Mouse (Mus musculus): ENCODE data around the gene Prr15l. TPM values are rescaled to one million over a fixed set of nuclear protein-coding genes. Genes with fewer than 3 reads are reported as not detected.
A peak's percentile ranks its signal among the peaks of the same experiment; 100 is the strongest.

Gene Prr15l
- polyA plus RNA-seq, 1 experiment from 2014 or later = 1.7 TPM

DNA sequence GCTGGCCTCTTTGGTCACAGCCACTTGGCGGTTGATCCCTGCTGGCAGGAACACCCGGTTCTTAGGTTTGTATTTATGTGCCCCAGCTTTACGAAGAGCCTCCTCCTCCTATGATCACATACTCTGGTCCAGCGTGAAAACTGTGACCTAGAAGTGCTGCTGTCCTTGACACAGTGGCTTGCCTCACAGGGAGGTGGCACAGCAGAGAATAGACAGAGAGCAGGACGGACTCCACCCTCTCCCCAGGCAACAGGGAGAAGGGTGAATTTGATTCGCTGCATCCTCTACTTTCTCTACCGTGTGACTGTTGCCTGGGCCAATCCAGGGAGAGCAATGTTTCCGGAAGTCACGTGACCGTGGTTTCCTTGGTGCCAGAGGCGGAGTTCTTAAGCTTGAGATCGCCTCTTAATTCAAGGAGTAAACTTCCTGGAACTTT is 7.0 kb downstream of the Prr15l start:
- Histone ChIP-seq H3K4me1 (ENCODE audit: control insufficient read depth, insufficient read depth, low read length) (no peaks in the 10 kb centered on the region; the same call in 1 of the 2 replicates), H3K9ac (replicated peaks; ENCODE audit: low read length) (peak overlapping the region; percentile 18; the same call in 1 of the 2 replicates), H3K4me3 (ENCODE audit: low read depth, low read length) (no peak overlapping the region), H3K4me2 (ENCODE audit: low read depth, low read length) (peak overlapping the region; percentile 0; the same call in 1 of the 2 replicates), H3K27me3 (ENCODE audit: control insufficient read depth, insufficient read depth, low read length) (no peaks in the 10 kb centered on the region), H3K36me3 (replicated peaks; ENCODE audit: control insufficient read depth, insufficient read depth, low read depth, low read length) (no peaks in the 10 kb centered on the region), H3K27ac (replicated peaks; ENCODE audit: low read depth, low read length) (no peak overlapping the region), H3K9me3 (replicated peaks; ENCODE audit: control insufficient read depth, low read length) (no peaks in the 10 kb centered on the region)
- DNase-seq (ENCODE audit: low spot score) (peak; percentile 69), ATAC-seq (replicated peaks; ENCODE audit: insufficient number of reproducible peaks, low FRiP score, low TSS enrichment, low read depth) (peak; percentile 82)
- WGBS = 24% methylated on average over 12 of the region's 12 CpGs

- Histone ChIP-seq H3K4me3 (ENCODE audit: low read depth, low read length) (no peak overlapping the region), H3K9ac (replicated peaks; ENCODE audit: low read length) (no peak overlapping the region), H3K27me3 (ENCODE audit: control insufficient read depth, insufficient read depth, low read length) (no peaks in the 10 kb centered on the region), H3K9me3 (replicated peaks; ENCODE audit: control insufficient read depth, low read length) (no peaks in the 10 kb centered on the region), H3K4me1 (ENCODE audit: control insufficient read depth, insufficient read depth, low read length) (no peaks in the 10 kb centered on the region; the same call in 1 of the 2 replicates), H3K36me3 (replicated peaks; ENCODE audit: control insufficient read depth, insufficient read depth, low read depth, low read length) (no peaks in the 10 kb centered on the region), H3K27ac (replicated peaks; ENCODE audit: low read depth, low read length) (no peak overlapping the region), H3K4me2 (ENCODE audit: low read depth, low read length) (no peak overlapping the region)
- DNase-seq (ENCODE audit: low spot score) (no peak), ATAC-seq (replicated peaks; ENCODE audit: insufficient number of reproducible peaks, low FRiP score, low TSS enrichment, low read depth) (no peak)
- WGBS = 86% methylated on average over 9 of the region's 9 CpGs
Observed at GRCm38 (mm10) chr11:96935872-96936650, 8.2 kb downstream of the Prr15l start.

- Histone ChIP-seq H3K27me3 (ENCODE audit: control insufficient read depth, insufficient read depth, low read length) (no peaks in the 10 kb centered on the region), H3K36me3 (replicated peaks; ENCODE audit: control insufficient read depth, insufficient read depth, low read depth, low read length) (no peaks in the 10 kb centered on the region), H3K4me2 (ENCODE audit: low read depth, low read length) (no peak overlapping the region), H3K27ac (replicated peaks; ENCODE audit: low read depth, low read length) (no peak overlapping the region), H3K4me1 (ENCODE audit: control insufficient read depth, insufficient read depth, low read length) (no peaks in the 10 kb centered on the region; the same call in 1 of the 2 replicates), H3K4me3 (ENCODE audit: low read depth, low read length) (no peak overlapping the region), H3K9ac (replicated peaks; ENCODE audit: low read length) (no peak overlapping the region), H3K9me3 (replicated peaks; ENCODE audit: control insufficient read depth, low read length) (no peaks in the 10 kb centered on the region)
- DNase-seq (ENCODE audit: low spot score) = peak; percentile 68
- WGBS = 50% methylated on average over 10 of the region's 10 CpGs
- ATAC-seq (replicated peaks; ENCODE audit: insufficient number of reproducible peaks, low FRiP score, low TSS enrichment, low read depth) = no peak
Observed at GRCm38 (mm10) chr11:96937549-96938425, 9.9 kb downstream of the Prr15l start.

- Histone ChIP-seq H3K4me2 (ENCODE audit: low read depth, low read length) (no peak overlapping the region), H3K9me3 (replicated peaks; ENCODE audit: control insufficient read depth, low read length) (no peaks in the 10 kb centered on the region), H3K4me1 (ENCODE audit: control insufficient read depth, insufficient read depth, low read length) (no peaks in the 10 kb centered on the region; the same call in 1 of the 2 replicates), H3K36me3 (replicated peaks; ENCODE audit: control insufficient read depth, insufficient read depth, low read depth, low read length) (no peaks in the 10 kb centered on the region), H3K9ac (replicated peaks; ENCODE audit: low read length) (no peak overlapping the region), H3K4me3 (ENCODE audit: low read depth, low read length) (no peak overlapping the region), H3K27ac (replicated peaks; ENCODE audit: low read depth, low read length) (no peak overlapping the region), H3K27me3 (ENCODE audit: control insufficient read depth, insufficient read depth, low read length) (no peaks in the 10 kb centered on the region)
- no peak for ATAC-seq (replicated peaks; ENCODE audit: insufficient number of reproducible peaks, low FRiP score, low TSS enrichment, low read depth)
- no peak for DNase-seq (ENCODE audit: low spot score)
- 86% methylated on average over 6 of the region's 6 CpGs for WGBS
Observed at GRCm38 (mm10) chr11:96938426-96938800, 10.5 kb downstream of the Prr15l start.

GRCm38 (mm10) chr11:96940578-96941465 is 12.9 kb downstream of the Prr15l start:
- H3K27me3 ChIP-seq (ENCODE audit: control insufficient read depth, insufficient read depth, low read length) = no peaks in the 10 kb centered on the region
- H3K9ac ChIP-seq (replicated peaks; ENCODE audit: low read length) = no peak overlapping the region
- H3K27ac ChIP-seq (replicated peaks; ENCODE audit: low read depth, low read length) = no peak overlapping the region

GRCm38 (mm10) chr11:96941989-96942590 is 14.2 kb downstream of the Prr15l start:
- WGBS = 88% methylated on average over 6 of the region's 6 CpGs

More at GRCm38 (mm10) chr11:96940578-96941465, 12.9 kb downstream of the Prr15l start:
- Histone ChIP-seq H3K4me2 (ENCODE audit: low read depth, low read length) (no peak overlapping the region), H3K36me3 (replicated peaks; ENCODE audit: control insufficient read depth, insufficient read depth, low read depth, low read length) (no peaks in the 10 kb centered on the region), H3K4me1 (ENCODE audit: control insufficient read depth, insufficient read depth, low read length) (no peaks in the 10 kb centered on the region), H3K9me3 (replicated peaks; ENCODE audit: control insufficient read depth, low read length) (no peaks in the 10 kb centered on the region), H3K4me3 (ENCODE audit: low read depth, low read length) (no peak overlapping the region)
- no peak for ATAC-seq (replicated peaks; ENCODE audit: insufficient number of reproducible peaks, low FRiP score, low TSS enrichment, low read depth)
- no peak for DNase-seq (ENCODE audit: low spot score)
- WGBS = 81% methylated on average over 16 of the region's 16 CpGs

GRCm38 (mm10) chr11:96943746-96944304 is 15.9 kb downstream of the Prr15l start, which contains the start of gene Pnpo:
Pnpo (minus strand) TSS chr11:96943986.
- H3K36me3 ChIP-seq (replicated peaks; ENCODE audit: control insufficient read depth, insufficient read depth, low read depth, low read length) = no peaks in the 10 kb centered on the region
- H3K4me2 ChIP-seq (ENCODE audit: low read depth, low read length) = peak within 1 kb of the TSS; percentile 81
- no peak within 1 kb of the TSS for H3K27ac ChIP-seq (replicated peaks; ENCODE audit: low read depth, low read length)
- H3K4me3 ChIP-seq (ENCODE audit: low read depth, low read length) = peak within 1 kb of the TSS; percentile 45
- H3K9me3 ChIP-seq (replicated peaks; ENCODE audit: control insufficient read depth, low read length) = no peaks in the 10 kb centered on the region
- DNase-seq (ENCODE audit: low spot score) (peak; percentile 95), ATAC-seq (replicated peaks; ENCODE audit: insufficient number of reproducible peaks, low FRiP score, low TSS enrichment, low read depth) (peak; percentile 94)
- peak within 1 kb of the TSS; percentile 51 for H3K9ac ChIP-seq (replicated peaks; ENCODE audit: low read length)
- no peaks in the 10 kb centered on the region for H3K4me1 ChIP-seq (ENCODE audit: control insufficient read depth, insufficient read depth, low read length)
- H3K27me3 ChIP-seq (ENCODE audit: control insufficient read depth, insufficient read depth, low read length) = no peaks in the 10 kb centered on the region
- WGBS = under 1% methylated on average over 29 of the region's 29 CpGs

More at GRCm38 (mm10) chr11:96941989-96942590, 14.2 kb downstream of the Prr15l start:
- no peak overlapping the region for H3K9ac ChIP-seq (replicated peaks; ENCODE audit: low read length)
- no peaks in the 10 kb centered on the region for H3K9me3 ChIP-seq (replicated peaks; ENCODE audit: control insufficient read depth, low read length)
- ATAC-seq (replicated peaks; ENCODE audit: insufficient number of reproducible peaks, low FRiP score, low TSS enrichment, low read depth) (no peak), DNase-seq (ENCODE audit: low spot score) (no peak)
- H3K4me2 ChIP-seq (ENCODE audit: low read depth, low read length) = no peak overlapping the region
- no peaks in the 10 kb centered on the region for H3K27me3 ChIP-seq (ENCODE audit: control insufficient read depth, insufficient read depth, low read length)
- H3K27ac ChIP-seq (replicated peaks; ENCODE audit: low read depth, low read length) = no peak overlapping the region
- H3K4me3 ChIP-seq (ENCODE audit: low read depth, low read length) = no peak overlapping the region
- no peaks in the 10 kb centered on the region for H3K4me1 ChIP-seq (ENCODE audit: control insufficient read depth, insufficient read depth, low read length)
- H3K36me3 ChIP-seq (replicated peaks; ENCODE audit: control insufficient read depth, insufficient read depth, low read depth, low read length) = no peaks in the 10 kb centered on the region

Measured in embryonic facial prominence, embryonic 11.5 days (tissue).